Mouse (Mus musculus) myocyte (in vitro differentiated cells): ENCODE results near the gene Hoxb9.

ENCODE experiments used
- E2F4 ChIP-seq: IDR thresholded peaks from one replicate; pipeline ENCODE4 v1.6.1; 2011; ENCODE audit warnings: mild to moderate bottlenecking, control low read depth, moderate library complexity; ENCODE audit not compliant: insufficient read depth
- POLR2A ChIP-seq: IDR thresholded peaks from one replicate; pipeline ENCODE4 v1.6.1; 2011; ENCODE audit warnings: low read depth, mild to moderate bottlenecking, control low read depth, moderate library complexity; ENCODE audit not compliant: insufficient read length
- SRF ChIP-seq: IDR thresholded peaks from one replicate; pipeline ENCODE4 v1.6.1; 2011; ENCODE audit warnings: low read depth; ENCODE audit not compliant: control insufficient read depth, insufficient read length
- TCF12 ChIP-seq: IDR thresholded peaks from one replicate; pipeline ENCODE4 v1.6.1; 2011; ENCODE audit warnings: mild to moderate bottlenecking, control low read depth; ENCODE audit not compliant: poor library complexity, insufficient read depth, severe bottlenecking
- TCF3 ChIP-seq: IDR thresholded peaks from one replicate; pipeline ENCODE4 v1.6.1; 2011; ENCODE audit warnings: low read depth, control low read depth; ENCODE audit not compliant: insufficient read length

DNA sequence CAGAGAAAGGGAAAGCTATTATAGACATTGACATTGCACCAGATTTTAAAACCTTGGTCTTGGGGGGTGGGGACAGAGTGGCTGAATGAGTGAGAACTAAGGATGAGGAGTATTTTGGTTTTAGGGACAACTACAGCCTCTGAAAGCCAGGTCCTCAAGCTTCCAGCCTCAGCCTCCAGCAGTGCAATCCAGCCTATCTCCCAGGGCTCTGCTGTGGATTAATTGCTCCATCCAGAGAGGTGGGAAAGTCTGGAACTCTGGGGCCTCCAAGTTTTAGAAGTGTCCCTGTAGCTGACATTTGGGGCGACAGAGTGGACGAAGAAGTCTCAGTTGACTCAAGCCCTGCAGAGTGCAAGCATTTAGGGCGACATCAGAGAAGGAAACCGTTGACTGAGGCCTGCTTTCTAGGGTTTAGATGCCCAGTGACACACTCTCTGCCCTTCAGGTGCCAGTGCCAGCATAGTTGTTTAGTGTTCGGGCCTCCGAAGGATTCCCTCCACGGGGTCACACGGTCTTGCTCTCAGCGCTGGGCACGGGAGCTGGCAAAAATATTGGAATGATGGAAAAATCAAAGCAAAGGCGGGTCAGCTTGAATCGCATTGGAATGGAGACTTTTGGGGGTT, 42.7 kb downstream of the Hoxb9 start:
- TF ChIP-seq POLR2A = no peak
- no peak for TF ChIP-seq TCF3
- TF ChIP-seq TCF12 = no peak
- TF ChIP-seq SRF = no peak
- TF ChIP-seq E2F4 = no peak
